Mouse (Mus musculus): Measurements from ENCODE around the gene 1810010D01Rik. TPM values are rescaled to one million over a fixed set of nuclear protein-coding genes. Genes with fewer than 3 reads are reported as not detected.

1810010D01Rik gene
- polyA plus RNA-seq, 1 experiment from 2014 or later, result 0.58 TPM

- DNase-seq (no peak), ATAC-seq (ENCODE audit: insufficient read depth) (no peak)
- H3K36me3 ChIP-seq (ENCODE audit: insufficient read depth), result no peaks in the 10 kb centered on the region
These were observed 15.1 kb downstream of the 1810010D01Rik start for GRCm38 (mm10) chr7:145192836-145193235.

GRCm38 (mm10) chr7:145190520-145190919, 17.4 kb downstream of the 1810010D01Rik start:
- Histone ChIP-seq H3K4me2 (no peak overlapping the region), H3K36me3 (ENCODE audit: insufficient read depth) (no peaks in the 10 kb centered on the region), H3K27me3 (ENCODE audit: insufficient read depth, low read length) (no peaks in the 10 kb centered on the region), H3K27ac (ENCODE audit: low read depth) (no peak overlapping the region), H3K9me3 (ENCODE audit: low read depth, low read length) (no peaks in the 10 kb centered on the region), H3K4me1 (ENCODE audit: insufficient read depth) (peaks cover 16% of the 10 kb centered on the region), H3K4me3 (ENCODE audit: low read depth, low read length) (no peak overlapping the region), H3K9ac (no peak overlapping the region)
- DNase-seq (no peak), ATAC-seq (ENCODE audit: insufficient read depth) (no peak)
- TF ChIP-seq CTCF (IDR thresholded peaks at IDR 0.05; ENCODE audit: low read depth), result no peak

More at GRCm38 (mm10) chr7:145192836-145193235, 15.1 kb downstream of the 1810010D01Rik start:
- Histone ChIP-seq H3K9ac (no peak overlapping the region), H3K9me3 (ENCODE audit: low read depth, low read length) (no peaks in the 10 kb centered on the region), H3K27ac (ENCODE audit: low read depth) (no peak overlapping the region), H3K4me3 (ENCODE audit: low read depth, low read length) (no peak overlapping the region), H3K27me3 (ENCODE audit: insufficient read depth, low read length) (no peaks in the 10 kb centered on the region), H3K4me1 (ENCODE audit: insufficient read depth) (peaks cover 18% of the 10 kb centered on the region), H3K4me2 (no peak overlapping the region)
- no peak for TF ChIP-seq CTCF (IDR thresholded peaks at IDR 0.05; ENCODE audit: low read depth)
- 75% methylated on average over 6 of the region's 6 CpGs for whole genome bisulfite sequencing

- Histone ChIP-seq H3K27me3 (ENCODE audit: insufficient read depth, low read length) (no peaks in the 10 kb centered on the region), H3K9me3 (ENCODE audit: low read depth, low read length) (no peaks in the 10 kb centered on the region), H3K27ac (ENCODE audit: low read depth) (no peak overlapping the region), H3K4me1 (ENCODE audit: insufficient read depth) (peaks cover 5% of the 10 kb centered on the region), H3K4me3 (ENCODE audit: low read depth, low read length) (no peak overlapping the region), H3K36me3 (ENCODE audit: insufficient read depth) (no peaks in the 10 kb centered on the region), H3K4me2 (no peak overlapping the region), H3K9ac (no peak overlapping the region)
- no peak for ATAC-seq (ENCODE audit: insufficient read depth)
- DNase-seq, result no peak
- TF ChIP-seq CTCF (IDR thresholded peaks at IDR 0.05; ENCODE audit: low read depth), result no peak
- WGBS, result 46% methylated on average over 8 of the region's 8 CpGs
These were observed 18.6 kb downstream of the 1810010D01Rik start for GRCm38 (mm10) chr7:145189342-145189741.

DNA sequence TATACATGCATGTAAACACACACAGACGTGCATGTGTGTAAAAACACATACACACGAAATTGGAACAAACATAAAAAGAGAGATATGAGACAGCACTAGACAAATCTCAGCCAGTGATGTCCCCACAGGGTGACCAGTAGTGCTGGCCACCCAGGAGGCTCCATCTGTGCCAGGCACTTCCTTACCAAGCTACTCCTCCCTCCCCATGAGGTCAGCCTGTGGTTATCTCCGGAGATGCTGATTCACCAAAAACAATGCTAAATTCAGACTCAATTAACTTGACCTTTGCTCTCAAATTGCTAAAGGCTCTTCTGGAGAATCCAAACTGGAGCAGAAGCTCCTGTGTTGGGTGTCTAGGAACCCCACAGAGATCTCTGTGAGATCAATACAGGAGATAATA, 20.1 kb downstream of the 1810010D01Rik start:
- Histone ChIP-seq H3K36me3 (ENCODE audit: insufficient read depth) (no peaks in the 10 kb centered on the region), H3K9ac (no peak overlapping the region), H3K9me3 (ENCODE audit: low read depth, low read length) (no peaks in the 10 kb centered on the region), H3K27me3 (ENCODE audit: insufficient read depth, low read length) (no peaks in the 10 kb centered on the region), H3K27ac (ENCODE audit: low read depth) (no peak overlapping the region), H3K4me2 (no peak overlapping the region), H3K4me1 (ENCODE audit: insufficient read depth) (no peaks in the 10 kb centered on the region), H3K4me3 (ENCODE audit: low read depth, low read length) (no peak overlapping the region)
- DNase-seq (no peak), ATAC-seq (ENCODE audit: insufficient read depth) (no peak)
- WGBS, result 54% methylated on average over 3 of the region's 3 CpGs
- no peak for TF ChIP-seq CTCF (IDR thresholded peaks at IDR 0.05; ENCODE audit: low read depth)

DNA sequence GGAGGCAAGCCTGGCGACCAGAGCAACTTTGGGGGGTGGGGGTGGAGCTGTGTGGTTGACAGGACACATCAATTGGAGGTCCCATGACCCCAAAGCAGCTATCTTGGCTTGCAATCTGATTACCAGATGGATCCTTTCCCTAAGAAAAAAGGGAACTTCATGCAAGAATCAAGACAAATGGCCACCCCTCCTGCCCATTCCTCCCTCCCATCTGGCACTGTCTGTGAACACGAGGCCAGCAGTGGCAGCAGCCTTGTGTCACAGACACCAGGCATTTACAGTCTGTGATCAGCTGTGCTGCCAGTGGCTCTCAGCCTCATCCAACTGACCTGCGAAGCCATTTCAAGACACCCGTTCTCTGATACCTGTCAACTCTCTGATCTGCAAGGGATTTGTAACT, 25.5 kb downstream of the 1810010D01Rik start:
- Histone ChIP-seq H3K27ac (ENCODE audit: low read depth) (no peak overlapping the region), H3K36me3 (ENCODE audit: insufficient read depth) (no peaks in the 10 kb centered on the region), H3K9me3 (ENCODE audit: low read depth, low read length) (no peaks in the 10 kb centered on the region), H3K4me2 (no peak overlapping the region), H3K4me1 (ENCODE audit: insufficient read depth) (peaks cover 23% of the 10 kb centered on the region), H3K27me3 (ENCODE audit: insufficient read depth, low read length) (no peaks in the 10 kb centered on the region), H3K4me3 (ENCODE audit: low read depth, low read length) (no peak overlapping the region), H3K9ac (no peak overlapping the region)
- peak; percentile 83 for ATAC-seq (ENCODE audit: insufficient read depth)
- TF ChIP-seq CTCF (IDR thresholded peaks at IDR 0.05; ENCODE audit: low read depth), result no peak
- WGBS, result 32% methylated on average over 4 of the region's 4 CpGs
- DNase-seq, result peak; percentile 87

DNA sequence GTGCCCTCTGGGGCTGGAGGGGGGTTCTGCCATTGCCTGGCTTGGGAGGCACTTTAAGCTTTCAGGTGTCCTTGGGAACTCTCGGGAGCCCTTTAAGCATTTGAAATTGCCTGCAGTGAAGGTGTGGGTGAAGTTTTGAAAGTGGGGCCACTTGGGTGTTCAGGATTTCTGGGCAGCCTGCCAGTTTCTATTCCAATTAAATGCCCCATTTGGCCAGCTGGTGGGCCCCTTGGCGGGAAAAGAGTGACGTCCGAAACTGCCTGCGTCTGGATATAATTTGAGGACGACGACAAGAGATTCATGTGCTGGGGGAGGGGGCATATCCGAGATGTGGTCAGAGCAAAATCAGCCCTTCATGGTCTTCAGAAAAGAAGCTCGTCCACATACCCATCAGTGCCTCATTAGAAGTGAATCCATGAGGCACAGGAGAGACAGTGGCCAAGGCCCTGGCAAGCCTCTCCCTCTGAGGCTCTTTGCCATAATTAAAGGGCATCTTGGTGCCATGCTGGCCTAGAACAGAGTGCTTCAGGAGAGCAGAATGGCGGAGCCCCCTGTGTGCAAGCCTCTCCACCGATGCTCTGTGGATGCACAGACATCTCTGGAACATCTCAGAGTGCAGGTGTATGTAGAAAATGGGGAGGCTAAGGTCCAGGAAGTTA, 26.4 kb downstream of the 1810010D01Rik start:
- Histone ChIP-seq H3K4me2 (no peak overlapping the region), H3K4me1 (ENCODE audit: insufficient read depth) (peaks cover 23% of the 10 kb centered on the region), H3K9ac (no peak overlapping the region), H3K36me3 (ENCODE audit: insufficient read depth) (no peaks in the 10 kb centered on the region), H3K9me3 (ENCODE audit: low read depth, low read length) (no peaks in the 10 kb centered on the region), H3K27ac (ENCODE audit: low read depth) (no peak overlapping the region), H3K27me3 (ENCODE audit: insufficient read depth, low read length) (no peaks in the 10 kb centered on the region), H3K4me3 (ENCODE audit: low read depth, low read length) (no peak overlapping the region)
- WGBS, result 38% methylated on average over 11 of the region's 11 CpGs
- TF ChIP-seq CTCF (IDR thresholded peaks at IDR 0.05; ENCODE audit: low read depth), result peak; percentile 8; the same call in 1 of the 2 replicates
- peak; percentile 68 for DNase-seq
- no peak for ATAC-seq (ENCODE audit: insufficient read depth)

DNA sequence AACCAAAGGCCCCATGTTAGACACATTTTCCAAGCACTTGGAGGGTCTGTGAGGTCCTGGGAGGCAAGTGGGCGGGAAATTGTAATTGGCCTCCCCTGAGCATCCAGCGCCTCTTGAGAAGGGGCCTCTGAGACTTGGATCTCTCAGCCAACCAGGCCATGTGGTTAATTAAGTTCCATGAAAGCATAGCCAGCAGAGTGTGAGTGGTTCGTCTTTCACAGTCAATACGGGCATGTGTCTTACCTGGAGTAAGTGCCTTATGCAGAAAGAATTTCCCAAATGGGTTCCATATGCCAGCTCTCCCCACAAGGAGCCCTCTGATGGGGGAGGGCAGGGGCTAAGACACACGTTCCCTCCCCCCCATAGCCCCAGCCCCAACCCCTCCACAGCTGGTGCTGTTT, 28.2 kb downstream of the 1810010D01Rik start:
- no peak for TF ChIP-seq CTCF (IDR thresholded peaks at IDR 0.05; ENCODE audit: low read depth)
- Histone ChIP-seq H3K4me2 (no peak overlapping the region), H3K27ac (ENCODE audit: low read depth) (no peak overlapping the region), H3K9ac (no peak overlapping the region), H3K27me3 (ENCODE audit: insufficient read depth, low read length) (no peaks in the 10 kb centered on the region), H3K36me3 (ENCODE audit: insufficient read depth) (no peaks in the 10 kb centered on the region), H3K4me3 (ENCODE audit: low read depth, low read length) (no peak overlapping the region), H3K4me1 (ENCODE audit: insufficient read depth) (peaks cover 23% of the 10 kb centered on the region), H3K9me3 (ENCODE audit: low read depth, low read length) (no peaks in the 10 kb centered on the region)
- ATAC-seq (ENCODE audit: insufficient read depth) (no peak), DNase-seq (peak; percentile 52)
- 38% methylated on average over 5 of the region's 5 CpGs for WGBS
